Mouse (Mus musculus) ZHBTc4 (cell line): ENCODE measurements at regions not wholly inside any gene's neighbourhood (a gene's known extent, or its start where the extent isn't known, plus 50 kb on each side); places are given as distances from the start of the nearest gene placed in this dataset.
A peak's percentile ranks its signal among the peaks of the same experiment; 100 is the strongest.

Source experiments
- DNase-seq: peaks from one replicate; pipeline ENCODE4 v3.0.0-alpha.2; 2011; ENCODE audit warnings: low read depth, low spot score

DNA sequence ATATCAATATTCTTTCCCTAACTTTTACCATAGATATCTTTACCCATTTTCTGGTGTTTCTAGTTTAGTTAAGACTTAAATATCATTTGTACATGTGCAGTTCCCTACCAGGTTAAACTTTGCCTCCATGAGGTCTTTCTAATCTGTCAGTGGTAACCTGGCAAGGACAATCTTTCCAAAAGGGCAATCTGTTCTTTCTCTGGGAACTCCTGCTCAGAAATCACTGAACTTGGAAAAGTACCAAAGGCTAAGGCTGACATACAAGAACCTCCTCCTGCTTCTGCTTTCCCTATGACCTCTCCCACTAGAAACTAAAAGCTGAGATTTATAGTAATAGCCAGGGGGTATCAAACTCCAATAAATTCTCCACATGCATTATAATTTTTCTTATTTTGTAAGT lies 1102.4 kb upstream of the Ghitm start:
- DNase-seq: no peak

DNA sequence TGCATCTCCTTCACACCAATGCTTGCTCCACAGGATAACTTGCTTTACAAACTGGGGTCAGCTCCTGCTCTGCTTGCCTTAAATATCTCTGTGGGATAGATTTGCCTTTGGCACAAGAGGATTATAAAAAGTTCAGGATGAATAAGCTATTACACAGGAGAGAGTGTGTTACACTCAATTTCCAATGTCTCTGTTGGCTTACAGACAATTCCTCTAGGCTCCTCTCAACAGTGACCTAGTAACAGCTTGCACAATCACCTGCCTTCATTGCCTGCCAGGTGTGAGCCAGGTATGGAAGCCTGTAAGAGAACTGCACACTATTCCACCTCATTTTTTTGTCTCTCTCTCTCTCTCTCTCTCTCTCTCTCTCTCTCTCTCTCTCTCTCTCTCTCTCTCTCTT lies 1073.5 kb upstream of the Ghitm start:
- DNase-seq: no peak

DNA sequence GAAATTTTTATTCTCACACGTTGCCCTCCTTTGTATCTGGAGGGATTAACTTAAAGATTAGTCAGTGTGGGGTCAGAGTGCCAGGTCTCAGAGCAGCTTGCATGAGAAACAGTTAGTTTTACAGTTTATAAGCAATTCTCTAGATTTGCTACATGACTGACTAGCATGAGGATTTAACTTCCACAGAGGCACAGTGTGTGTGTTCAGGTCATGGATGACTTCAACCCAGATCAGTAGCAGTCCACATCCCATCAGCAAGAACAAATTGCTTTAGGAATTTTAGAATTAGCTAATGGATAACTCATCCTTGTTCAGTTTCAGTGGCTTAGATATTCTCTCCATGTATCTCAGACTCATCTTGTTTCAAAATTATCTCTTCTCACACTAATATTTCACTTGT lies 1056.7 kb upstream of the Ghitm start:
- DNase-seq: no peak

DNA sequence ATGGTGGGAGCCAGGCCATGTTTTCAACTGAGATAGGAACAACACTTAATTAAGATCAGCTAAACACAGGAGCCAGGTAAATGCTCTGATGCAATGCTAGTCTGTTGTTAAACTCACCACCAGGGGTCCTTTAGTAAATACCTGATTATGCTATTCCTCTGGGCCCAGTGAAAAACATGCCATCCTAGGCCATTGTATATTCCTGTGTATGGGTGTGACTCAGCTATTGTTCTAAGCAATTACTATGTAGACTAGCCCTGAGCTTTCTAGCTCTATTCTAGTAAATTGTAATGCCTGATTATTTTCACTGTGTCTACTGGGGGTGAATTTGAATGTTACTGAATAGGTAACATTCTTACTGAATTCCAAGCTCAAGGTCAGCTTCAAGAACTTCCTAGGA lies 1050.5 kb upstream of the Ghitm start:
- peak; percentile 84 for DNase-seq

DNA sequence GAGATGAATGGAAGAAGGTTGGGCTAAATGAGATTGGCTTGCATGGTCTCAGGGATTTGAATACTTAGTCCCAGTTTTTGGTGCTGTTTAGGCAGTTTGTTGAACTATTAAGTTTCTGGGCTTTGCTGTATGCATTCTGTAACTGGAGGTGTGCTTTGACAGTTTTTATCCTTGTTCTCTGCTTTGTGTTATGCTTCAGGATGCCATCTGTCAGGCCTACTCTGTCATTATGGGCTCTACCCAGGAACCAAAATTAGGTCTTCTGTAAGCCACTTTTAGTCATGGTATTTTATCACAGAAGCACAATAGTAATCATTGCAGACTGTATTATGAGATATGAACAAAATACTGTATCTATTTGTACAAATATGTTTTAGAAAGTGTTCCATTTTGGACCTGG lies 1017.8 kb upstream of the Ghitm start:
- DNase-seq: no peak

DNA sequence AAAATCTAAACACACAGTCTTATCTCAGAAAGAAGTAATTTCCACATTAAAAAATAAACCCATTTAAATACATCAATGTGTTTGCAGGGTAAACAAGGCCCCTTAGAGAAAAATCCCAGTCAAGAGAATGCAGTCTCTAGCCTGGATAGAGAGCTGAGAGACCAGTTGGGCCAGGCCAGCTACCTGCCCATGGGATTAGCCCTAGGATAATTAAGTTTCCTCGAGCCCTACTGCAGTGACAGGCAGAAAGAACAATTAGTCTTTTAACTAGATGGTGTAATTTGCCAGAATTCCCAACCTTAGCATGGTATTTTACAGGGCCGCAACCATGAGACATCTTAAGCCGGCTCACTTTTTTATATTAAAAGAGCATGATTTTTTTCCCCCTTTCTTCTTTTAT lies 995.6 kb upstream of the Ghitm start:
- no peak for DNase-seq
